Mouse (Mus musculus) fat pad, adult 2 months (tissue): ENCODE results near the gene Crhr1.

Experiments
- DNase-seq: peaks from one replicate; pipeline ENCODE4 v3.0.0-alpha.2; 2011; ENCODE audit warnings: low read depth, low spot score; ENCODE audit errors: extremely low read depth

The Crhr1 gene

DNA sequence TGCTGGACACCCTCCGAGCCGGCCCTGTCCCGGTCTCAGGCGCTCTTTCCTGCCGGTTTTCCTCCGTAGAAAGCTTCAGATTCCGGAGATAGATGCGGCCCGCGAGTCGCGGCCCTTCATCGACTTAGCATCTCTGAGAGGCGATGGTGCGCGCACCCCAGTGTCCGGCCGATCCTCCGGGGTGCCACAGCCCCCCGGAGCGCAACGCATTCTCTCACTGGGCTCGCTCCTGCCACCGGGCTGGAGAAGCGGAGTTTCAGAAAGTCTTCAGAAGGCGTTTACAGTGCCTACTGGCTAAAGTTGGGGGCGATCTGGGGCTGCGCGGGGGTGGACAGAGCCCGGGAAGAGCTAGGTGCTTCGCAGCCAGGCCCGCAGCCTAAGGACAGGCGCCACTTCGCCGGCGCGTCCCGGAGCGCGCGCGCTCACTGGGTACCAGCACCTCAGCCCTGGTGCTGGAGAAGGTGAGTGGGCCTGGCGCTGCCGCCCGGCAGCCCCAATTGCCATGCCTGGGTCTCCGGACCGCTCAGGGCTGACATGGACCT is 858 bp downstream of the Crhr1 start:
- DNase-seq = no peak

DNA sequence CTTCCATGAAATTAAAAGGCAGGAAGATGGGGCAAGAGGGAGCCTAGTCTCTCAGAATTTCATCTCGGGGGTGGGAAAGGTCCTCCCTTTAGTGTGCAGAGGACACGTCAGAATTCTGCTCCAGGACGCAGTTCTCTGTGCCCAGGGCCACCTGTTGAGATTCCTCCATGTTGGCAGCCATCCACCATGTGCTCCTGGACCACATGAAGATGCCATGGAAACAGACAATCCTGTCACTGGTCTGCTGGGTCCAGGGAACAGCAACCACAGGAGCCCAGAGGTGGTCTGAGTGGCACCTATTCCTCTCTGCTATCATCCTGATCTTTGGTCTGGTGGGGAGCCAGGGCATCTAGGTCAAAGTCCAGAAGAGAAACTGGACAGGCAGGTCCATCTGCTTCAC is 6.3 kb downstream of the Crhr1 start:
- DNase-seq = no peak

DNA sequence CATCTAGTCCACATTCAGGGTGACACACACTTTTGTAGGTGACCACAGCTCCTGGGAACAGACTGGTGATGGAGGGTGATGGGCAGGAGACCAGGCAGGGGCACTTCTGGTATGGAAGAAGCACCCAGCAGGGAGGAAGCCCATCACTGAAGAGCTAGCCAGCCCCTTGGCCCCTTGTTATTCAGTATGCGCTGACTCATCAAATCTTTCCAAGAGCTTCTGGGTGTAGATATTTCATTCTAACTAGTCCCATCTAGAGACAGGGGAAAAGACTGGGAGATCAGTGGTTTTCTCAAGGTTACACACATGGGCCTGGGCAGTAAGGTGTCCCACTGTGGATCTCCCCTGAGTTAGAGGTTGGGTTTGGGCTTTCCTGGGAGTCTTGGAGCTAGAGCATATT is 12.3 kb downstream of the Crhr1 start:
- DNase-seq = no peak

DNA sequence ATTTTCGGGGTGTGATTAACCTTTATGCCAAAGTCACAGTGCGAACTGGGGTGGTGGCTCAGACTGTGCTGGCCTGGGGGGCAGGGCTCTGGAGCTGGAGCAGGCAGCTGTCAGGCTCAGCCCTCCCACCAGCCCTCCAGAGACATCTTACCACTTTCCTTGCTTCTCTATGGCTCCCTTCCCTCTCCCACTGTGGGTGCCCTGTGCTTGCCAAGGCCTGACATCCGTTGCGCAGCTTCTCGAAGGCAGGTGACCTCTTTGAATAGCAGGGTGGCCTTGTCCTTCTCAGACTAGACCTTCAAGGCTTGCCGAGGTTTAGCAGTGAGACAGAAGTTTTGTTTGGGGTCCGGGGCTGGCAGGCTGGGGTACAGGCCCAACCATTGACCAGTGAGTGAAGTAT is 16.1 kb downstream of the Crhr1 start:
- DNase-seq = no peak

DNA sequence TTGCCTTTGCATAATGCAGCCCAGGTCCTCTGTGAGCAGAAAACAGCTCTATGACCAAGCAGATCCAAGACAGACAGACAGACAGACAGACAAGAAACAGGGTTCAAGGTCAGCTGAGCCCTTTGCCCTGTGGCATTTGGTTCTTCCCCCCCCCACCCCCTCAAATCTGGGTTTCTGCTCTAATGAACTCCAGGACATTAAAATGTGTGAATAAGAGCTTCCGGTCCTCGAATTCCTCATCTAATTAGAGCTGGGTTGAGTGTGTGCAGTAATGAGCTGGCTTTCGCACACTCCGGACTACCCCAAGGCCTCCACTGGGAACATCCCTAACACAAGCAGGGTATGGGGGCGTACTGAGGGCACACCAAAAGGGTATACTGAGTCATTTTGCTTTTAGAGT is 18.3 kb downstream of the Crhr1 start:
- DNase-seq = no peak

DNA sequence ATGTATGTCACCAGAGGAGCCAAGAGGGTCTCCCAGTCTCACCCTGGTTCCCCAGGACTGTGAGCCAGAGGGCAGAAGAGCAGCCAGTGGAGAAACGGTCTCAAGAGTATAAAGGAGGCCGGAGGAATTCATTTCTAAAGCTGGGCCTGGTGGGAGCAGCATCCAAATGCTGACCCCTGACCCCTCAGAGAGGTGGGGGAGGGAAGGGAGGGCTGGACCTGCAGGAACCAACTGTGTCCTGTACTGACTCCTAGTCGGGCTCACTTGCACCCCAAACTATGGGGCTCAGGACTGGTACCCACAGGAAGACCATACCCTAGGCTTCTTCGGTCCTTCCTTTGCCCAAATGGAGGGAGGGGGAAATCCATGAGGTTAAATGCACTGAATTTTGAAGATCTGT is 21.7 kb downstream of the Crhr1 start:
- no peak for DNase-seq

DNA sequence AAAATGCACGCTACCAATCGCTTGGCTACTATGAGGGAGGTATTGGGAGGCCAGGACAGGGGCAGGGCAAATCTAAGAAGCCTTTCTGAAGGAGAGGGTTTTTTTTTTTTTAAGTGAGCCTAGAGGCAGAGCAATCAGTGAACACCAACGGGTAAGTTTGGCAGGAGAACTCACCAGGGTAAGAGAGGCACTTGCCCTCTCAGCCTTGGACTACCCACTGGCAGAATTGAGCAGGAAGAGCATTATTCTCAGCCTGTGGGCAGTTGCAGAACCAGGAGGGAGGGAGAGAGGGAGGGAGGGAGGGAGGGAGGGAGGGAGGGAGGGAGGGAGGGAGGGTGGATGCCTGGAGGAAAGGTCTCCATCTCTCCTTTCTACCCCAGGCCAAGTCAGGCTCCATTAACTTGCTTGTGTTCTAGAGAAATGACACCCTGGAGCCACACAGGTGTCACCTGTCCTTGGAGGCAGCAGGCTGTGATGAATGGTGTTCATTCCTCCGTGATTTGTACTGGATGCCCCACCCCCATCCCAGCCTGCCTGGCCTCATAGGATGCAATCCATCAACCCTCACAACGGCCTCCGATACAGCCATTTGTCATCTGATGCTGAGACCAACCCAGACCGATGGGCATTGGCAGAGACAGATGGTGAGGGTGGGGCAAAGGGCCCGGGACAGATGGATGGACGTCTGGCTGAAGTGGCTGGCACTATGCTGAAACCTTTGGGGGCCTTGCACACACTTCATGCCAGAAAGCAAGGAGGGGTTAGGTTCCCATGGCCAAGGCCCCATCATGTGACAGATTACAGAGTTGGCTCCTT is 22.4 kb downstream of the Crhr1 start:
- DNase-seq = no peak

DNA sequence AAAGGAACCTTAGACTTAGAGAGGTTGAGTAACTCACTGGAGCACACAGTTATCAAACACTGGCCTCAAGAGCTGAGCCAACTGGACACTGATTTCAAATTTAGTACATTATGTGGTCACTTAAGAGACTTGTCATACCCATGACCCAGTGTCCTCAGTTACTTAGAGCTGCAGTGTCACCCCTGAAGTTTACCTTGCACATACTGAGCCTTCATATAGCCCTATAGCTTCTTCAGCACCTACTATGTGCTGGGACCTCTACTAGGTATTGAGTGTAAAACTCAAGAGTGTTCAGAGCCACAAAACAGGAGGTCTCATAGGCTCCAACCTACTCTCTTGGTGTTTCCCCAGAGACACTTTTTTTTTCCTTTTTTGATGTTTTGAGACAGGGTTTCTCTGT is 23.2 kb downstream of the Crhr1 start:
- DNase-seq = no peak

DNA sequence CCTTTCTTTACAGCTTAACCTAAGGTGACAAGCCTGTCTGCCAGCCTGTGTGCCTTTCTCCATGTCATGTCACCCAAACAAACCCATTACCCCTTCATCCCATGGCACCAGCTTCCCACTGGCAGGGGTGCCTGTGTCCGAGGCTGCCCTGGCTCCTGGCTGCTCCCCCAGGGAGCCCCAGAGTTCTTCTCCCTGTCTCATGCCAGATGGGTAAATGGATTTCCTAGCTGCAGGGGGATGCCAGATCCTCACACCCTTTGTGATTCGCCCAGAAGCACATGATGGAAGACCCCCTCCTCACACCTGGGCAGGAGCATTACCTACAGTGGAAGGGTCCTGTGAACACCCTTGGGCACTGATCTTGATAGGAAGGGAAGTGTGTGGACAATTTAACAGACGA is 23.7 kb downstream of the Crhr1 start:
- no peak for DNase-seq

DNA sequence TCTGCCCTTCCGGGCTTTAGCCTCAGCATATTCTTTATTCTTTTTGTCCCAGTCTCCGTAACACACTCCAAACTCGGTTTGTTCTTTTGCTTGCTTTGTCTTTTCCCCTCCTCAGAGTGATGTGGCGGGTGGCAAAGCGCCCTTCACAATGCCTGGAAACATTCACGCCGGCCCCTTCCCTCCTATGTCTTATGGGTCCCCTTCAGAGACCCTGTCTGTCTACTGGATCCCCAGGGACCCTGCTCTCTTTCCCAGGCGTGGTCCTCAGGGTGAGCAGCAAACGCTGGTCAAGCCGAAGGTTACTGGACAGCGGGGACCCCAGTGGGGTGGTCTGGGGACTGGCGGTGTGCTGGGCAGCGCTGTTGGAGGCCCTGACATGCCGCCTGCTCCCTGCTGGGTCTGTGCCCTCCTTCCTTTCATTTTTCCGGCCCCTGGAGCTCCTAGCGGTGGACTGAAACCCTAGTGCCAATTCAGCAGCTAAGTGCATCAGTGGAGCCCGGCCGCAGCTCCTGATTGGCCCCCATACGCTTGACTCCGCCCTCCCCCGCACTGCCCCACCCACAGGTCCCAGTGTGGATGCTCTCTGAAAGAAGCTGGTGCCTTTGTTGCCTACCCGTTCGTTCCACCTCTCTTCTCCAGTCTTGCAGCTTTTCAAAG is 25.1 kb downstream of the Crhr1 start:
- DNase-seq = no peak

DNA sequence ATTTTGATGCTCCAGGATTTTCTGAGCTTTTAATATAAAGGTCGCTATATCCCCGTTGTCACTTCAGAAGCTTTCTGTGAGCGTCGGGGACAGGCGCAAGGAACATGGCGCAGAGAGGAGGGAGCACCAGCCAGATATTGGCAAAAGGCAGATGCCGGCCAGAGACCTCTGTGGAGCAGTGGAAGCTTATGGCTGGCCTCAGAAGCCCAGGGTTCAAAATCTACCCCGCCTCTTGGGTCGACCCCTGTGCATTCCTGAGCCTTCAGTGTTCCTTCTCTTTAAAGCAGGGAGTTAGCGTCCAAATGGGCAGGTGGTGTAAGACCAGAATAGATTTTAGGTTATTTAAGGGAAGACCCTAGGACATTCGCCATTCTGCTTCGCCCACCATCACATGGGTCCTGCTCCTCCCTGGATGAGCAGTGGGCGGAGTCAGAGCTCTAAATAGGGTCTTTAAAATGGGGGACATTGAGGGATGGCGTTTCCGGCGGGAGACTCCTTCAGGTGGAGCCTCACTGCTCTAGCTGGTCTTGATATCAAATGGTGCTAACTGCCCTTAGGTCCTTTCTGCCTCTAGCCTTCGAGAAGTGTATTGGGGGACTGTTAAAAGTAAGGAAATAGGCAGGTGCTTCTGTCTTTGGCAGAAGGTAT is 25.7 kb downstream of the Crhr1 start:
- no peak for DNase-seq

DNA sequence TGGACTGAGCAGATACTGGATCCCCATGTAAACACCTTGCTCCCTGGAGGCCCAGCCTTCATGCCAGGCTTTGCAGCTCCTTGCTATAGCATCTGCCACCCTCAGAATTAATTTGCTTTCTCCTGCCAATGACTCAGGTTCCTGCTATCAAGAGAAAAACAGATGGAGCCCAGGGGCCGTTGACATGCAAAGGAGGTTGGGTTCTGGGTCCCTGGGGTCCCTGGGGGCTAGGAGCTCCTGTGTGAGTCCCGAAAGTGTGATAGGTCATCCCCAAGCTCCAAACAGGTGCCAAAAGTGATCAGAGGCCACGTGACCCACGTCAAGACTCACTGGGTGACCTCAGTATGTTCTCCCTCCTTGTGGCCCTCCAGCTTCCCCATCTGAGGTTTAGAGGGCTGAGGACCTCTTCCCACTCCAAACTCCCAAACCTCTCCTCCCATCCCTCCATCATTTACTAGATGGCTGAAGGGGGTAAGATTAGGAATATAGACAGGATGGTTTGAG is 27.2 kb downstream of the Crhr1 start:
- no peak for DNase-seq

DNA sequence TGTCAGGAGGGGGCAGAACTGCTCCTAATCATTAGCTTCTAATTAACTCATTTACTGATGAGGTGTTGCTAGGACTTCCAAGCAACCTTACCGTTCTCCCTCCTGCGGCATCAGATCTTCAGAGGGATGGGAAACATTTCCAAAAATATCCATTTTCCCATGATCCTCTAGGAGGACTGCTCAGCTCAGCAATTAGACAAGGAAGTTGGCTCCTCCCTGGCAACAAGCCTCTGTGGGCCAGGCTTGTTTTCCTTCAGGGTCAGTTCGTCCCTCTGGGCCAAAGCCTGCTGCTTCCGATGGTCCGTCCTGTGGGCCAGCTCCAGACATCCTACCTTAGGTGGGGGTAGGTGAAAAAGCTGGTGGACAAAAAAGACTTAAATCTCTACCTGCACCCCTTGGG is 28.5 kb downstream of the Crhr1 start:
- no peak for DNase-seq

DNA sequence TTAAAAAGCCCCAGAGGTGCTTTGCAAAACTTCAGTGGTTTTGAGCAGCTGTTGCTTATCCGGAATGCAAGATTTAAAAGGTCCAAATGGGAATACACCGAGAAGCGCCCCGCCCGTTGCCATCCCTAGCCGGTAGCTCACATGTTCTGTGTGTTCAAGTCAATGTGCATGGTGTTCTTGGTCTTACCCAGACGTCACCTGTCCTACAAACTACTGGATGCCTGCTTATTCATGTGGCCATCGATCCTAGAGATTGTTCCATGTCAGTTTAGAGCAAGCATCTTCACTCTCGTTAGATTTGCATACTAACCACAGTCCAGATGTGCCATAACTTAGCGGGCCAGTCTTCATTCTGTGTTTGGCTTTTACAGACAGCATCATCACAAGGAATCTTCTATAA is 31.6 kb downstream of the Crhr1 start:
- DNase-seq = no peak

DNA sequence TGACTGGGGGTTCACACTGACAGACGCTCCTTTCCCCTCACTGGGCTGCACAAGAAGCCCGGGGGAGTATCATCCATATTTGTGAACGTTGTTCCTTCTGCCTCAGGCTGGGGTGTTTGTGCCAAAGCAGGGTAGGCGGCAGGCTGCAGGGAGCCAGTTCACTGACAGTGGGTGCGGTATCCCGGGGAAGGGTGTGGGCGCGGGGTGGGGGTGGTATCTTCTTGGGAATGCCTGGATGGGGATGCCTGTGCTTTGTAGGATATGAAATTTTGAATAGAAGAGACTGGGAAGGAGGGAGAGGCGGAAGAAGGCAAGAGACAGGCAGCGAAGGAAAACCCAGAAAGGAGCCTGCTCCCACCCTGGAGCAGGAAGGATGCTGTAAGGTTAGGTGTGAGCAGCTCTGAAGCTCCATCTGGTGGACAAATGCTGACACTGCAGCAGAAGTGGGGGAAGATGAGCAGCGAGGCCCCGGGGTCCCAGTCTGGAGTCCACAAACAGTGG is 38.7 kb downstream of the Crhr1 start:
- DNase-seq = no peak

DNA sequence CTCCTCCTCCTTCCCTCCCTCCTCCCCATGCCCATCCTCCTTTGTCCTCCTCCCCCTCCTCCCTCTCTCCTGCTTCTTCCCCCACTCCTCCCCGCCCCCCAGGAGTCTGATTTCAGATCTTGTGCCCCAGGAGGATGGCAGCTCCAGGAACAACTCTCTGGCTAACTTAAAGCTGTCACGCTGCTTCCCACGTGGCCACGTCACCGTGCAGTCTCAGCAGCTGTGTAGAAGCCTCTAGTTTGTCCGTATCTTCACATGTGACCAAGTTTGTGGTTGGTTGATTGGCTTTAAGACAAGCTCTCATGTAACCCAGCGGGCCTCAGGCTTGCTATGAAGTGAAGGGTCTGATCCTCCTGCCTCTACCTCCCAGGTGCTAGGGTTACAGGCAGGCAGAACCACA is 46.2 kb downstream of the Crhr1 start:
- DNase-seq = no peak

DNA sequence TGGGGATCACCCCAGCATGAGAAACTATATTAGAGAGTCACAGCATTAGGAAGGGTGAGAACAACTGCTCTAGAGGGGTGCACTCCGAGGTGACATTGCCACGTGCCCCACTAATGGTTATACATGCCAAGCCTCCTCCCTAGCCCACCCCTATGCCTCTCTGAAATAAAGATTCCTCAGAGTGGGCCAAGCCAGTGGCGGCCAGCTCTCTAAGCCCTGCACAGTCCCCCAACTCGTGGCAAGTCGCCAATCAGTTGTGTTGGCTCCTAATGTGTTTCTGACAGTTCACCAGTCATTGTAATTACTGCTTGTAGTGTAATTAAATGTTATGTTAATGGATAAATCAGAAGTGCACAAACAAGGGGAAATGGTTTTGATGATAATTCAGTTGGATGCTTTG is 47.1 kb downstream of the Crhr1 start:
- no peak for DNase-seq

DNA sequence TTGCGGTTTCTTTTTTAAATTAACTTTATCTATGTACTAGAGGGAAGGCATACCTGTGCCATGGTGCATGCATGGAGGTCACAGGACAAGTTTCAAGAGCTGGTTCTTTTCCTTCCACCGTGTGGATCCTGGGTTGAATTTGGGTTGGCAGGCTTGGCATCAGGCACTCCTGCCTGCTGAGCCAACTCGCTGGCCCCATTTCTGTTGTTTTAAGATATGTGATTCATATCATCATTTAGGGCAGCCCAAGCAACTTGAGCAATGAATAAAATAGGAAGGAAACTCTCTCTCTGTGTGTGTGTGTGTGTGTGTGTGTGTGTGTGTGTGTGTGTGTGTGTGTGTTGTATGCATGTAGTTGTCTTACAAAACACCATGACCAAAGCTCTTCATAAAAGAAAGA is 49.5 kb downstream of the Crhr1 start:
- DNase-seq = no peak

DNA sequence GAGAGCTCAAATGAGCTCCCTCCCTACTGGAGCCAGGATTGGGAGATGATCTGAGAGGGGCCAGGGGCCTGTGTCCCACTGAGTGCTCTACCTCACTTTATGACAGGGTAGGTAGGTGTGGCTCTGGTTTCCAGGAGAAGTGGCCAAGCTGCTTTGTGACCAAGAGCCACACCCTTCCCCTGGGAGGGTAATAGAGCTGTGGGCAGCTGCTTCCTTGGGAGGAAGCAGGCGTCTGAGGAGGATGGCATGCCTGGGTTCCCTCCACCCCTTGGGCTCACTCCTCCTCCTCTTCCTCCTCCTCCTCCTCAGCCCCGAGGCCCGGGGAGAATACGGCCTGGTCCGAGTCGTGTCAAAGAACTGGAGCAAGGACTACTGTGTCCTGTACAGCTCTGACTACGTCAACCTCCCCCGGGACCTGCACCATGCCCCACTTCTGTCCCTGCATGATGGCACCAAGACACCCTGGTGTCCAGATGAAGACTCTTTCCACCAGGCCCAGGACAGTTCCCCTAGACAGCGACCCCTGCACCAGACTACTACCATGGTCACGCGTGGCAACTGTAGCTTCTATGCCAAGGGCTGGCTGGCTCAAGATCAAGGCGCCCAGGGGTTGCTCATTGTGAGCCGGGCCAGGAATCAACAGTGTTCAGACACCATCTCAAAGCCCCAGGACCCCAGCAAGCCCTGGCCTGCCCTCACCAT is 53.6 kb downstream of the Crhr1 start, which contains the start of gene Sppl2c:
Gene Sppl2c, plus strand, starts transcription at position 193 of the 702 bp plus-strand sequence.
- DNase-seq = no peak

DNA sequence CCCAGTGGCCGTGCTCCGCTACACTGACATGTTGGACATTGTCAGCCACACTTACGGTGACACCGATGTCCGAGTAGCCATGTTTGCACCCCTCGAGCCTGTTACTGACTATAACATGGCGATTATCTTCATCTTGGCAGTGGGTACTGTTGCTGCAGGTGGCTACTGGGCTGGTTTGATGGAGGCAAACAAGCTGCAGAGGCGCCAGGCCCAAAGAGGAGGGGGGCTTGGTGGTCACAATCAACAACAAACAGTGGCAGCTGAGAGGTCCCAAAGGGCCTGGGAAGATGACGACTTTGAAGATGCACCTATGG is 54.1 kb downstream of the Crhr1 start:
- DNase-seq = no peak

DNA sequence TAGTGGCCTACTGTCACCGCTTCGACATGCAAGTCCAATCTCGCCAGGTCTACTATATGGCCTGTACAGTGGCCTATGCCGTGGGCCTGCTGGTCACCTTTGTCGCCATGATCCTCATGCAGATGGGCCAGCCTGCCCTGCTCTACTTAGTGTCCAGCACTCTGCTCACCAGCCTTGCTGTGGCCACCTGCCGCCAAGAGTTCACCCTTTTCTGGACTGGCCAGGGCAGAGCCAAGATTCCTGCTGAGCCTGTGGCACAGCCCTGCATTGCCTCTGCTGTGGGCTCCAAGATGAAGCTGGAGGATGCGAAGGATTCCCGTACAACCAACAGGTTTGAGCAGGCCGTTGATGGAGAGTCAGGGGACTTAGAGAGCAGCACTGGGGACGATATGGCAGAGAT is 55.1 kb downstream of the Crhr1 start:
- DNase-seq = no peak
